Mouse (Mus musculus) limb, embryonic 13.5 days (tissue): ENCODE measurements around the gene Clk2. TPM values are rescaled to one million over a fixed set of nuclear protein-coding genes. Genes with fewer than 3 reads are reported as not detected.

ENCODE experiments used
- ATAC-seq: fragments of 200-750 bp; cut with Nextera tagmentation; 2 replicates; pipeline ENCODE4 v1.8.0; 2017; ENCODE audit warnings: low read depth, moderate number of reproducible peaks, moderate TSS enrichment; ENCODE audit not compliant: low FRiP score
- H3K27ac ChIP-seq: fragments of 300-500 bp; sonication (generic); 2 replicates; pipeline ENCODE4 v1.5.1; 2015; ENCODE audit warnings: inconsistent platforms, mild to moderate bottlenecking, moderate library complexity
- H3K27me3 ChIP-seq: fragments of 300-500 bp; sonication (generic); 2 replicates; pipeline ENCODE4 v1.6.1; 2015; ENCODE audit warnings: mild to moderate bottlenecking, inconsistent platforms
- H3K36me3 ChIP-seq: fragments of 300-500 bp; sonication (generic); 2 replicates; pipeline ENCODE4 v1.6.1; 2015; ENCODE audit warnings: inconsistent platforms, mild to moderate bottlenecking, moderate library complexity
- H3K4me1 ChIP-seq: fragments of 300-500 bp; sonication (generic); 2 replicates; pipeline ENCODE4 v1.6.1; 2015; ENCODE audit warnings: inconsistent platforms
- H3K4me2 ChIP-seq: fragments of 300-500 bp; sonication (generic); replicated peaks from 2 replicates; pipeline ENCODE4 v1.6.1; 2015; ENCODE audit warnings: inconsistent platforms, mild to moderate bottlenecking, moderate library complexity
- H3K4me3 ChIP-seq: fragments of 300-500 bp; sonication (generic); 2 replicates; pipeline ENCODE4 v1.5.1; 2015; ENCODE audit warnings: moderate library complexity, mild to moderate bottlenecking, inconsistent platforms
- H3K9ac ChIP-seq: fragments of 300-500 bp; sonication (generic); 2 replicates; pipeline ENCODE4 v1.6.1; 2015; ENCODE audit warnings: mild to moderate bottlenecking, inconsistent platforms
- H3K9me3 ChIP-seq: fragments of 300-500 bp; sonication (generic); 2 replicates; pipeline ENCODE4 v1.6.1; 2016; ENCODE audit warnings: inconsistent platforms
- WGBS: fragments of 180-500 bp; shearing (Covaris S2); methylation state at CpG from one replicate; pipeline ENCODE4 v1.1.7; 2015; 5-methylcytosine and 5-hydroxymethylcytosine counted together
- polyA plus RNA-seq: library from polyadenylated mRNA; unstranded; fragments of >200 nt; fragmentation: Nextera tagmentation; extraction: Ambion mirVana; gene quantifications from 2 replicates; pipeline ENCODE4 v1.2.1, GENCODE M21; 2015

Clk2 gene
- polyA plus RNA-seq, 1 experiment from 2014 or later = 32.3 TPM

GRCm38 (mm10) chr3:89182531-89183057 lies 18.0 kb downstream of the Clk2 start:
- Histone ChIP-seq H3K9me3 (no peaks in the 10 kb centered on the region), H3K27me3 (no peaks in the 10 kb centered on the region), H3K4me3 (peak overlapping the region; percentile 71), H3K36me3 (peaks cover 51% of the 10 kb centered on the region), H3K9ac (no peak overlapping the region), H3K4me2 (peak overlapping the region; percentile 95), H3K27ac (0 out of 2 replicates have a peak overlapping the region, but pooled peaks have one; percentile 88), H3K4me1 (peaks cover 40% of the 10 kb centered on the region)
- 51% methylated on average over 7 of the region's 7 CpGs for WGBS
- ATAC-seq = peak; percentile 29; the same call in 1 of the 2 replicates

- peaks cover 59% of the 10 kb centered on the region for H3K36me3 ChIP-seq
- peak; percentile 92 for ATAC-seq
These were observed 18.7 kb downstream of the Clk2 start, which contains the start of gene Fam189b for GRCm38 (mm10) chr3:89183058-89183958. Gene Fam189b, plus strand, starts transcription at chr3:89183143.

GRCm38 (mm10) chr3:89183959-89184315 lies 19.3 kb downstream of the Clk2 start:
- Histone ChIP-seq H3K4me1 (peaks cover 32% of the 10 kb centered on the region), H3K27ac (peak overlapping the region; percentile 88; the same call in 1 of the 2 replicates), H3K36me3 (peaks cover 63% of the 10 kb centered on the region), H3K9ac (peak overlapping the region; percentile 85), H3K9me3 (no peaks in the 10 kb centered on the region), H3K4me3 (peak overlapping the region; percentile 71), H3K4me2 (peak overlapping the region; percentile 95), H3K27me3 (no peaks in the 10 kb centered on the region)
- ATAC-seq = no peak
- 79% methylated on average over 6 of the region's 6 CpGs for WGBS

More at GRCm38 (mm10) chr3:89183058-89183958, 18.7 kb downstream of the Clk2 start, which contains the start of gene Fam189b:
- H3K4me3 ChIP-seq = peak within 1 kb of the TSS; percentile 71
- H3K4me1 ChIP-seq = peaks cover 38% of the 10 kb centered on the region
- no peaks in the 10 kb centered on the region for H3K27me3 ChIP-seq
- H3K27ac ChIP-seq = peak within 1 kb of the TSS; percentile 88
- H3K9me3 ChIP-seq = no peaks in the 10 kb centered on the region
- WGBS = 6% methylated on average over 39 of the region's 39 CpGs
- peak within 1 kb of the TSS; percentile 85 for H3K9ac ChIP-seq
- H3K4me2 ChIP-seq = peak within 1 kb of the TSS; percentile 95

GRCm38 (mm10) chr3:89187197-89187596 lies 22.6 kb downstream of the Clk2 start:
- Histone ChIP-seq H3K9me3 (no peaks in the 10 kb centered on the region), H3K27ac (no peak overlapping the region), H3K27me3 (no peaks in the 10 kb centered on the region), H3K9ac (peak overlapping the region; percentile 31; the same call in 1 of the 2 replicates), H3K4me1 (peaks cover 25% of the 10 kb centered on the region), H3K4me3 (no peak overlapping the region), H3K4me2 (no peak overlapping the region), H3K36me3 (peaks cover 31% of the 10 kb centered on the region)
- no peak for ATAC-seq
- WGBS = 60% methylated on average over 23 of the region's 23 CpGs

- Histone ChIP-seq H3K36me3 (peaks cover 26% of the 10 kb centered on the region), H3K9ac (no peak overlapping the region), H3K27me3 (no peaks in the 10 kb centered on the region), H3K4me1 (peaks cover 22% of the 10 kb centered on the region), H3K9me3 (no peaks in the 10 kb centered on the region), H3K4me3 (no peak overlapping the region), H3K27ac (no peak overlapping the region), H3K4me2 (no peak overlapping the region)
- no peak for ATAC-seq
- 87% methylated on average over 18 of the region's 18 CpGs for WGBS
These were observed 23.3 kb downstream of the Clk2 start for GRCm38 (mm10) chr3:89187690-89188477.

- H3K4me3 ChIP-seq = no peak overlapping the region
- no peak overlapping the region for H3K9ac ChIP-seq
- H3K27ac ChIP-seq = no peak overlapping the region
- H3K9me3 ChIP-seq = no peaks in the 10 kb centered on the region
- H3K4me2 ChIP-seq = no peak overlapping the region
- H3K36me3 ChIP-seq = peaks cover 26% of the 10 kb centered on the region
- 70% methylated on average over 12 of the region's 12 CpGs for WGBS
- H3K27me3 ChIP-seq = no peaks in the 10 kb centered on the region
- ATAC-seq = no peak
- H3K4me1 ChIP-seq = peaks cover 22% of the 10 kb centered on the region
These were observed 23.9 kb downstream of the Clk2 start for GRCm38 (mm10) chr3:89188478-89188875.

GRCm38 (mm10) chr3:89190436-89190835 lies 25.8 kb downstream of the Clk2 start:
- Histone ChIP-seq H3K27ac (no peak overlapping the region), H3K4me3 (no peak overlapping the region), H3K36me3 (peaks cover 26% of the 10 kb centered on the region), H3K27me3 (no peaks in the 10 kb centered on the region), H3K4me2 (no peak overlapping the region), H3K9ac (no peak overlapping the region), H3K9me3 (no peaks in the 10 kb centered on the region), H3K4me1 (peaks cover 5% of the 10 kb centered on the region)
- ATAC-seq = no peak
- WGBS = 81% methylated on average over 8 of the region's 8 CpGs

GRCm38 (mm10) chr3:89193351-89193750 lies 28.8 kb downstream of the Clk2 start:
- H3K27ac ChIP-seq = no peak overlapping the region
- ATAC-seq = no peak
- 73% methylated on average over 1 of the region's 1 CpGs for WGBS
- H3K9ac ChIP-seq = no peak overlapping the region
- H3K36me3 ChIP-seq = peaks cover 6% of the 10 kb centered on the region
- H3K4me2 ChIP-seq = no peak overlapping the region
- no peak overlapping the region for H3K4me3 ChIP-seq
- H3K4me1 ChIP-seq = peaks cover 10% of the 10 kb centered on the region
- no peaks in the 10 kb centered on the region for H3K27me3 ChIP-seq
- H3K9me3 ChIP-seq = no peaks in the 10 kb centered on the region

- Histone ChIP-seq H3K27me3 (no peaks in the 10 kb centered on the region), H3K9ac (no peak overlapping the region), H3K36me3 (0 out of 2 replicates have a peak, but pooled peaks cover 1% of the 10 kb centered on the region), H3K27ac (no peak overlapping the region), H3K4me3 (no peak overlapping the region), H3K9me3 (no peaks in the 10 kb centered on the region), H3K4me2 (no peak overlapping the region), H3K4me1 (peaks cover 10% of the 10 kb centered on the region)
- 81% methylated on average over 2 of the region's 2 CpGs for WGBS
- ATAC-seq = no peak
These were observed 29.3 kb downstream of the Clk2 start for GRCm38 (mm10) chr3:89193853-89194252.

GRCm38 (mm10) chr3:89195979-89196877 lies 31.6 kb downstream of the Clk2 start:
- Histone ChIP-seq H3K27ac (peak overlapping the region; percentile 85), H3K4me1 (peaks cover 10% of the 10 kb centered on the region), H3K9me3 (no peaks in the 10 kb centered on the region), H3K36me3 (no peaks in the 10 kb centered on the region), H3K27me3 (no peaks in the 10 kb centered on the region), H3K4me3 (peak overlapping the region; percentile 41), H3K9ac (peak overlapping the region; percentile 73), H3K4me2 (peak overlapping the region; percentile 67)
- peak; percentile 98 for ATAC-seq
- 10% methylated on average over 33 of the region's 33 CpGs for WGBS

- no peak for ATAC-seq
- 75% methylated on average over 3 of the region's 3 CpGs for WGBS
- no peak overlapping the region for H3K9ac ChIP-seq
These were observed 35.2 kb downstream of the Clk2 start for GRCm38 (mm10) chr3:89199839-89200238.

More at GRCm38 (mm10) chr3:89199839-89200238, 35.2 kb downstream of the Clk2 start:
- Histone ChIP-seq H3K9me3 (no peaks in the 10 kb centered on the region), H3K4me1 (peaks cover 16% of the 10 kb centered on the region), H3K4me3 (no peak overlapping the region), H3K36me3 (peaks cover 10% of the 10 kb centered on the region), H3K27ac (no peak overlapping the region), H3K27me3 (no peaks in the 10 kb centered on the region), H3K4me2 (no peak overlapping the region)
